Mouse (Mus musculus) right cerebral cortex, postnatal 4 days (tissue): ENCODE results near the gene Emc10.

Experiments
- DNase-seq: peaks from one replicate; pipeline ENCODE4 v3.0.0-alpha.2; 2022

Gene Emc10

DNA sequence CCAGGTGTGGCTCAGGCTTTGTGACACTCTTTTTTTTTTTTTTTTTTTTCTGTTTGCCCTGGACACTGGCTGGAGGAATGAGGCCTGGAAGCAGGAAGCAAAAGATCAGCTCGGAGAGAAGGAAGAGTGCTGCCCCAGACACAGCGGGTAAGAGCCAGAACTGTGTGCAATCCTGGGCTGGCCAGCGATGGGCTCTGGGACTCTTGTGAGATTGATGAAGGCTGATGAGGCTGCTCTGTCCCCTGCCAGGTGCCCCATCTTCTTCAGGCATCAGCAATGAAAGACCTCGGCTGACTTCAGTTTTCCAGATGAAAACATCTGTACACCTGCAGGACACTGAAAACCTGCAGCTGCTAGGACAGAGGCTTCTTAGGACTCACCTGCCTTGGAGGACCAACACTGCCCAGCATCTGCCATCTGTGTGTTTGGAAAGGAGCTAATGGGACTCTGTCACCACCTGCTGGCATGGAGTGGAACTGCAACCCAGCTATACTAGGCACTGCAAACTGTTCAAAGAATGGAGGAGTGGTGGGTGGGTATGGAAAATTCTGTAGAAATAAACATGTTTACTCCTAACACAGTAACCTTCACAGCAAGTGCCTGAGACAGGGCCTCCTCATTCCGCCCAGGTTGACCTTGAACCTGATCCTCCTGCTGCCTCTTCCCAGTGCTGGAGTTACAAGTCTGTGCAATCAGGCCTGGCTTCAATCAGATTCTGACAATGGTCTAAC is 11.3 kb downstream of the Emc10 start:
- peak; percentile 88 for DNase-seq

DNA sequence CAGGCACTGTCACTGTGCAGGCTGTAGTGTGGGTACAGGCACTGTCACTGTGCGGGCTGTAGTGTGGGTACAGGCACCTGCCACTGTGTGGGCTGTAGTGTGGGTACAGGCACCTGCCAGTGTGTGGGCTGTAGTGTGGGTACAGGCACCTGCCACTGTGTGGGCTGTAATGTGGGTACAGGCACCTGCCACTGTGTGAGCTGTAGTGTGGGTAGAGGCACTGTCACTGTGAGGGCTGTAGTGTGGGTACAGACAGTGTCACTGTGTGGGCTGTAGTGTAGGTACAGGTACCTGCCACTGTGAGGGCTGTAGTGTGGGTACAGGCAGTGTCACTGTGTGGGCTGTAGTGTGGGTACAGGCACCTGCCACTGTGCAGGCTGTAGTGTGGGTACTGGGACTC is 12.2 kb downstream of the Emc10 start:
- no peak for DNase-seq

DNA sequence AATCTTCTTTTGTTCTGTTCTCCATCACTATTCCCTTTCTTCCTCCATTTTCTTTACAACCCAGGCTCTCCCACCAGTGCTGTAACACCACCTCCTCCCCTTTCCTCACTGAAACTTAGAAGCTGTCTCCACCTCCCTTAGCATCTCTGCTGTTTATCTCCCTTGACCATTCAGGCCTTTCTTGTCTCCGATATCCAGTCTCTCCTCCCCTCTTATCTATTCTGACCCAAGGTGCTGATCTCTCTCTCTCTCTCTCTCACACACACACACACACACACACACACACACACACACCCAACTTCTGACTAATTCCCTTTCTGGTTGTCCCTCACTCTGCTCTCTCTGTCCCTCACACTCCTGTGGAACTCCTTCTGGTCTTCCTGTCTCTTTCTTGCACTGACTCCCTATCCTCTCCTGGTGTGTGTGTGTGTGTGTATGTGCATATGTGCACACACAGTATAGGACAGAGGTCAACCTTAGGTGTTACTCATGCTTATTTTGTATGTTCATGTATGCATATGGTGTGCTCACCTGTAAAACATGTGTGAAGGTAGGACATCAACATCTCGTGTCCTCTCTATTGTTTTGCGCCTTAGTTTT is 13.4 kb downstream of the Emc10 start:
- no peak for DNase-seq

- DNase-seq, result no peak
Measured at GRCm38 (mm10) chr7:44475046-44475614, 21.2 kb downstream of the Emc10 start.

DNA sequence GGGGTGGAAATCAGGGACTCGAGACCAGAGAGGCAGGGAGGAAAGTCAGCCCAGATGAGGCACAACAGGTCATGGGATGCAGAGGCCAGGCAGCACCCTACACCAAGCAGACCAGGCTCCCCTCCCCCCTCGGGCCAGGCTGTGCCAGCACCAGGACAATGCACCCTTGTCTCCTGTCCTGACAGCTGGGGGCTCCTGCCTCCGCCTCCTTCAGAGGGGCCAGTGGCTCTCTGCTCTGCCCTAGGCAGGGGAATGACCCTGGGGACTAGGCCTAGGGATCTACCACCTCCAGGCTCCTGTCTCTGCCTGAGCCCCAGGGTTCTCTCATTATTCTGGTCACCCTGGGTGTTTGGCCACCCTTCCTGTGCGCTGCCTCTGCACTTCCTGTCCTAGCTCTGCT is 21.9 kb downstream of the Emc10 start:
- DNase-seq, result peak; percentile 66

GRCm38 (mm10) chr7:44472961-44473646 is 23.2 kb downstream of the Emc10 start:
- no peak for DNase-seq

GRCm38 (mm10) chr7:44472558-44472885 is 23.8 kb downstream of the Emc10 start:
- no peak for DNase-seq

- DNase-seq, result no peak
Measured at GRCm38 (mm10) chr7:44471880-44472557, 24.3 kb downstream of the Emc10 start.

DNA sequence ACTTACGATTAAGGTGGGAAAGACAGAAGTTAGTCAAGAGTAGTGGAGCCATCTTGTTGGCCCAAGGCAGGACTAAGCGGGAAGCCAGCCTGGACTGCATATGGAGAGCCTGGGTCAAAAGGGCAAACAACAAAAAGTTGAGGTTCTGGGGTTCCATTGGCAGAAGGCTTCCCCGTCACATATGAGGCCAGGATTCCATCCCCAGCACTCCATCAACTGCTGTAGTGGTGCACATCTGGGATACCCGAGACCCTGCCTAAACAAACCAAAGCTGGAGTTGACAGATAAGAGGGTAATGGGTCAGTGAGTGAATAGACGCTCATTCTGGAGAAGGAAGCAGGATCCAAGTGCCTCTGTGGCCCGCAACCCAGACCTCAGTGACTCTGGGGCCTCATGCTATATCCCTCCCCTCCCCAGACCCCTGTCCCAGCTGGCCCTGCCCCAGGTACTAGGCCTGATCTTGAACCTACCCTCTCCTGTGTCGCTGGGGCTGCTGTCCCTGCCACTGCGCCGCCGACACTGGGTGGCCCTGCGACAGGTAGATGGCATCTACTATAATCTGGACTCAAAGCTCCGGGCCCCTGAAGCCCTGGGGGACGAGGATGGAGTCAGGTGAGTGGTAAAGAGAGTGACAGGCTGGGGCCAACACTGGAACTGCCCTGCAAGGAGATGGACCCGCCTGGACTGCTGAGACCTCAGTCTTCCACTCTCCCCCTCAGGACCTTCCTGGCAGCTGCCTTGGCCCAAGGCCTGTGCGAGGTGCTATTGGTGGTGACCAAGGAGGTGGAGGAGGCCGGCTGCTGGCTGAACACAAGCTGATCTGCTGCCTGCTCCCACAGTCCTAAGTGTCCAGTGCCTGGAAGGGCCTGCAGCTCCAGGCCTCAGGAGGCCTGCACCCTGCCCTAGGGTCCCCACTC is 25.4 kb downstream of the Emc10 start:
- DNase-seq, result no peak

GRCm38 (mm10) chr7:44469677-44470675 is 26.4 kb downstream of the Emc10 start:
- no peak for DNase-seq

DNA sequence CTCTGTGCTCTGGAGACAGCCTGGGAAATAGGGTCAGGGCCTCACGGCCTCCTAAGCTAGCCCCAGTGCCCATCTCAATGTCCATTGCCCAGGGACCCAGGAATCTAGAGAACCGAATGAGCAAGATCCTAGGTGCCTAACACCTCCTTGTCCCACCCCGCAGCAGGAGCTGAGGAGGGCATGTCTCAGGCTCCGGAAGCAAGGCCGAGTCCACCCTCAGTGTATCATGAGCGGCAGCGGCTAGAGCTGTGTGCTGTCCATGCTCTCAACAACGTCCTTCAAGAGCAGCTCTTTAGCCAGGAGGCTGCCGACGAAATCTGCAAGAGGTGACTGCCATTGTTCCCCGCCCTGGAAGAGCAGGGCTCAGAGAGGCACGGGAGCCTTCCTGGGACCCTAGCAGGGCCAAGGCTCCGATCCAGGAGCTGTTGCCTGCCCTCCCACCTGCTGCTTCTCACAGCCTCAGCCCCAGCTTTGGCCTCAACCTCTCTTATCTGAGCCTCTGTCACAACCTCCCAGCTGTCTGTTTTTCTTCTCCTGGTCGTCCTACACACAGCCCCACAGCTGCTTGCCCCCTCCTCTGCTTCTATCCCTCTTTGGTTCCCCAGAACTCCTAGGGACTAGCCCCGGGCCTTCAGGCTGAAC is 27.6 kb downstream of the Emc10 start:
- DNase-seq, result peak; percentile 26

DNA sequence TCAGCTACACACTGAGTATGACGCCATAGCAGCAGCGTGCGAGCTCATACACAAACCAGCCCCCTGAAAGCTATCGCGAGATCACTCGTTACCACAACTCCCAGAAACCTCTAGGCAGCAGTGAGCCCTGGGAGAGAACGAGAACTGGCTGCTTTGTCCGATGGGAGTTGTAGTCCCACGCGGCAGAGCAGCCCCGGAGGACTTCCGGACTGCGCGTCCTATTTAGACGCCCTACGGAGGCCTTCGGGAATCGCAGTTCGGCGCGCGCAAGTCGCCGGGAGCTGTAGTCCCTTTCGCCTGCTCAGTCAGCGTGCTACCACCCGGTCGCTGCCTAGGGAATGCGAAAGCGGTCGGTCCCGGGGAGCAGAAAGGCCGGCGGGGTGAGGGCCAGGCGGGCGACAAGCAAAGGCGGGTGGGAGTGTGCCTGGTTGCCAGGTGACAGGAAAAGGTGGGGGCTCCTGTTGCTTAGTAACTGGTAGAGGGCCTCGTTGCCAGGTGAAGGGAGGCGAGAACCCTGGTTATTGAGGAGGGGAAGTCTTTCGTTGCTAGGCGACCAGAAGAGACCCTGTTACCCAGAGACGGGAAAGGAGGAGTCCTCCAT is 28.4 kb downstream of the Emc10 start, which contains the start of gene Josd2:
Gene Josd2 (plus strand): TSS at position 170 of the 601 bp plus-strand sequence.
- peak; percentile 89 for DNase-seq

DNA sequence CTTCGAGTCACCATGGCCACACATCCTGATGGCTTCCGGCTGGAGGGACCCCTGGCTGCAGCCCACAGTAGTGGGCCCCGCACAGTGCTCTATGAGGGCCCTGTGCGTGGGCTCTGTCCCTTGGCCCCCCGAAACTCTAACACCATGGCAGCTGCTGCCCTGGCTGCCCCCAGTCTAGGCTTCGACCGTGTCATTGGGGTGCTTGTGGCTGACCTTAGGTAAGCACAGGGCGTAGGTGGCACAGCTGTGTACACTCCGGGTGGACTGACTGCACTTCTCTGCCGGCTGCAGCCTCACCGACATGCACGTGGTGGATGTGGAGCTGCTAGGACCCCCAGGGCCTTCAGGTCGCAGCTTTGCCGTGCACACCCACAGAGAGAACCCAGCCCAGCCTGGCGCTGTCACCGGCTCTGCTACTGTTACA is 29.4 kb downstream of the Emc10 start:
- DNase-seq, result no peak

GRCm38 (mm10) chr7:44466006-44466887 is 30.1 kb downstream of the Emc10 start:
- DNase-seq, result peak; percentile 34

DNA sequence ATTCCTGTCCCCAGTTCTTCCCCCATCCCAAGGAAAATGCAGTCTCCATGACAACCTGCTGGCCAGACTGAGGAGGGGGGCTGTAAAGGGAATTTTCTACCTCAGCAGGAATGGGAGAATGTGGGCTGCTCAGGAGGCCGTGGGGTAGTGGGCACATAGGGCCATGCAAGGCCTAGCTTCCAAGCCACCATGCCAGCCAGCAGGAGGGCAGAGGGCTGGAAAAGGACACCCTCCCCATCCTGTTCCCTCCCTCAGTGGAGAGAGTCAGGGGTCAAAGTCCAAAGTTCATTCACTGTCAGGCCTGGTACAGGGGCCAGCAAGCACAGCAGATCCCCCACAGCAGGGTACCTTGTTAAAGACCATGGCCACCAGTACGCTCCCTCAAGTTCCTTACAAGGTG is 31.2 kb downstream of the Emc10 start, which contains the start of gene Aspdh:
Gene Aspdh (plus strand): TSS at position 281 of the 400 bp plus-strand sequence.
- no peak for DNase-seq

DNA sequence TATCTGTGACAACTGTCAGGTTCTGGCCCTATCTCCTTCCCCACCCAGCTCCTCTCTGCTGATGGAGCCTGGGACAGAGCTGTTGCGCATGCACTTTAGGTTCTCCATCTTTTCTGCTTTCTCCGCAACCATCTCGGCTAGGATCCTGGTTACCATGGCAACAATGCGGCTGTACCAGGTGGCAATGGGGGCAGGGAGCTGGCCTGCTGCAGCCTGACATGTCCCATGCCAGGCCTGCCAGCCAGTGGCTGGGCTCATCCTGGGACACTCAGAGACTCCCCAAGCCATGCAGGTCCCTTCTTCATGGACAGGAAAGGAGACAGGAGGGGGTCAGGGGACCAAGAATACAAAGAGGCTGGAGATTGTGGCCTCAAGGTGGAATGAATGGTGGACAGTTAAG is 31.8 kb downstream of the Emc10 start:
- DNase-seq, result peak; percentile 78

DNA sequence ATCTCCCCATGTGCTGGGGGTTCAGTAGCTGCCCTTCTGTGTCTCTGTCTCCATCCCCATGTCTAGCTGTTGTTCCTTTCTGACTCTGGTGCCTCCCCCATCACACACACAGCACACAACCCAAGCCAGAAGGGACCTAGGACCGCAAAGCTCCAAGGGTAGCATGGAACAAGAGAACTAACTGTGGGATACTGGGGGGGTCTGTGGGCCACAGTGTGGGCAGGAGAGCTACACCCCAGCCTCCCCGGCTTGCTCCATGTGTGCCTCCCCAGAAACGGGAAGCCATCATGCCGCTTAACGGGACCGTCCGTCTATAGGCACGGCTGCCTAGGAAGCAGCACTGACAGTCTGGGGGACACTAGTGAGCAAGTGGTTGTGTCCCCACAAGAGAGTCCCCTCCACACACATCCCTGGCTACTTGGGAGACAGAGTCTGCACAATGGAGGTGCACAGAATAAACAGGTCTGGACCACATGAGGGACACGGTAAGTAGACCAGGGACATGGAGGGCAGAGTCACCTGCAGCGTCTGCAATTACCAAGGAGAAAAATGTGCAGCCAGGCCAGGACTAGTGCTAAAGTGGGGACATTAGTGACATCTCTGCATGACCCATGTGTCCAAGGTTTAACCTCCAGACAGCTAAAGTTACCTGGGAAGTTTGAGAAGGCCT is 32.6 kb downstream of the Emc10 start:
- no peak for DNase-seq

- no peak for DNase-seq
Measured at GRCm38 (mm10) chr7:44463056-44463425, 33.3 kb downstream of the Emc10 start.
